Mouse (Mus musculus) midbrain, embryonic 16.5 days (tissue): ENCODE results near the gene Wipf1. TPM values are rescaled to one million over a fixed set of nuclear protein-coding genes. Genes with fewer than 3 reads are reported as not detected.

Source experiments
- ATAC-seq: fragments of 200-750 bp; cut with Nextera tagmentation; 2 replicates; pipeline ENCODE4 v1.8.0; 2017; ENCODE audit warnings: moderate TSS enrichment
- H3K27ac ChIP-seq: fragments of 300-500 bp; sonication (generic); 2 replicates; pipeline ENCODE4 v1.5.1; 2014; ENCODE audit warnings: mild to moderate bottlenecking, low read length, mixed read lengths
- H3K27me3 ChIP-seq: fragments of 300-500 bp; sonication (generic); 2 replicates; pipeline ENCODE4 v1.6.1; 2014; ENCODE audit warnings: low read depth, low read length, mixed read lengths; ENCODE audit not compliant: control insufficient read depth, insufficient read depth
- H3K36me3 ChIP-seq: fragments of 300-500 bp; sonication (generic); 2 replicates; pipeline ENCODE4 v1.6.1; 2014; ENCODE audit warnings: mild to moderate bottlenecking, low read length, moderate library complexity, mixed read lengths; ENCODE audit not compliant: control insufficient read depth, insufficient read depth
- H3K4me1 ChIP-seq: fragments of 300-500 bp; sonication (generic); 2 replicates; pipeline ENCODE4 v1.6.1; 2014; ENCODE audit warnings: mild to moderate bottlenecking, low read length, mixed read lengths; ENCODE audit not compliant: control insufficient read depth, insufficient read depth
- H3K4me2 ChIP-seq: fragments of 300-500 bp; sonication (generic); 2 replicates; pipeline ENCODE4 v1.6.1; 2014; ENCODE audit warnings: mild to moderate bottlenecking, low read length, mixed read lengths
- H3K4me3 ChIP-seq: fragments of 300-500 bp; sonication (generic); 2 replicates; pipeline ENCODE4 v1.5.1; 2014; ENCODE audit warnings: low read depth, mild to moderate bottlenecking, low read length, moderate library complexity, mixed read lengths
- H3K9ac ChIP-seq: fragments of 300-500 bp; sonication (generic); 2 replicates; pipeline ENCODE4 v1.6.1; 2014; ENCODE audit warnings: low read depth, low read length, mixed read lengths
- H3K9me3 ChIP-seq: fragments of 300-500 bp; sonication (generic); replicated peaks from 2 replicates; pipeline ENCODE4 v1.6.1; 2014; ENCODE audit warnings: mild to moderate bottlenecking, low read length, mixed read lengths; ENCODE audit not compliant: control insufficient read depth, poor library complexity, severe bottlenecking
- WGBS: fragments of 180-500 bp; shearing (Covaris S2); extraction: QIAGEN DNeasy Blood & Tissue Kit; methylation state at CpG from one replicate; pipeline ENCODE4 v1.1.7; 2014; 5-methylcytosine and 5-hydroxymethylcytosine counted together
- polyA plus RNA-seq: library from polyadenylated mRNA; unstranded; fragments of >200 nt; fragmentation: Nextera tagmentation; extraction: Ambion mirVana; gene quantifications from 2 replicates; pipeline ENCODE4 v1.2.1, GENCODE M21; 2015

Wipf1 gene
- polyA plus RNA-seq, 1 experiment from 2014 or later = 2.1 TPM

DNA sequence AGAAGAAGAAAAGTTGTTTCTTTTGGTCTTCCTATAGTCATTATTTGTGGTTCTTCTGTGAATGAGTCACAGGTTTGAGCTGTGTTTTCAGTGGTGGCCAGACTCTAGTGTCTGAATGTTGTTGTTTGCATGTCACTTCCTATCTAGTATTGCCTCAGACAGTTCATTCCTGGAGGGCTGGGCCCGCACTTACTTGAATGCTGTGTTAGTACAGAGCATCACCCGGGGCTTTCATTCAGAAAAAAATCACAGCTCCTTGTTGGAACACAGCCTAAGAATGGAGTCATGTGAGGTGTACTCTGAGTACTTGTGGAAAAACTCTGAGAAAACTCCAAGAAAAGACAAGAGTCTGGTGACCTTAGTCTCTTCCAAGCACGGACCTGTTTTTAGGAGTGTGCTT, 23.4 kb upstream of the Wipf1 start:
- Histone ChIP-seq H3K27ac (no peak overlapping the region), H3K4me2 (no peak overlapping the region), H3K9me3 (no peaks in the 10 kb centered on the region), H3K4me1 (no peaks in the 10 kb centered on the region), H3K9ac (no peak overlapping the region), H3K36me3 (no peaks in the 10 kb centered on the region), H3K27me3 (no peaks in the 10 kb centered on the region), H3K4me3 (no peak overlapping the region)
- ATAC-seq = no peak
- WGBS = 90% methylated on average over 3 of the region's 3 CpGs

DNA sequence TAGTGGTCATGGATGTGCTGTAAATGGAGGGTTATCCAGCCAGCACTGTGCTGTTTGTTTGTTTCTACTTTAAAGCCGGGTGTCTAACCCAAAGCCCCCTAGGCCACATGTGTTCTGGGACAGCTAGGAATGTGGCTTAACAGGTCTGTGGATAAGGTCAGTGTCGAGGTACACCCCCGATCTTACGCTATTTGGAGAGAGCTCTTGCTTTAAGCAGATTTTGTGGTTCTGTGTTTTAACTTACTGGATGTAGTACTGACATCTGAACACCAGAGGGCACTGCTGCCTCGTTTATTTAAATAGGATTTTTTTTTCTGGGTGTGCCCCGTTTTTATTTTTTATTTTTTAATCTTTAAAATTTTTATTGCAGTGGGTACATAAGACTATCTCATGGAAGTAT, 21.2 kb upstream of the Wipf1 start:
- Histone ChIP-seq H3K4me2 (peak overlapping the region; percentile 38), H3K27ac (no peak overlapping the region), H3K4me1 (no peaks in the 10 kb centered on the region), H3K9me3 (no peaks in the 10 kb centered on the region), H3K27me3 (no peaks in the 10 kb centered on the region), H3K9ac (no peak overlapping the region), H3K4me3 (no peak overlapping the region), H3K36me3 (no peaks in the 10 kb centered on the region)
- ATAC-seq = 0 out of 2 replicates have a peak, but pooled peaks have one; percentile 70
- 20% methylated on average over 6 of the region's 6 CpGs for WGBS

DNA sequence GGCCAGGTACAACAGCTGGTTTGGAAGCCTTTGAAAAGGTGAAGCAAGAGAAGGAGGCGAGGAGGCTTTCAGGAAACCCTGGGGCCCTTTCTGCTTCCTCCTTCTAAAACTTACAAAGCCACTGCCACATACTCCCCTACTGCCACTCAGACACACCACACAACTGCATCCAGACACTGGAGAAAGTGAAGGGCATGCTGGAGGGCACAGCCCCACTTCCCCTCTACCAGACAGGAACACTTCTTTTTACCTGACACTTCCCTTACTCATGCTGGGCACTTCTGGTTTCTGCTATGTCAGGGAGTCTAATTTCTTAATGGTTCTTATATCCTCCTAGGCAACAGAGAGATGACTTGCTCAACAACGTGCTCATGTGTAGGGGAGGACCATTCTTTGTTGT, 19.0 kb upstream of the Wipf1 start:
- no peaks in the 10 kb centered on the region for H3K27me3 ChIP-seq
- H3K9me3 ChIP-seq = no peaks in the 10 kb centered on the region
- no peak overlapping the region for H3K9ac ChIP-seq
- no peak overlapping the region for H3K4me2 ChIP-seq
- 72% methylated on average over 2 of the region's 2 CpGs for WGBS
- H3K36me3 ChIP-seq = no peaks in the 10 kb centered on the region
- H3K27ac ChIP-seq = no peak overlapping the region
- H3K4me1 ChIP-seq = no peaks in the 10 kb centered on the region
- H3K4me3 ChIP-seq = no peak overlapping the region
- no peak for ATAC-seq

DNA sequence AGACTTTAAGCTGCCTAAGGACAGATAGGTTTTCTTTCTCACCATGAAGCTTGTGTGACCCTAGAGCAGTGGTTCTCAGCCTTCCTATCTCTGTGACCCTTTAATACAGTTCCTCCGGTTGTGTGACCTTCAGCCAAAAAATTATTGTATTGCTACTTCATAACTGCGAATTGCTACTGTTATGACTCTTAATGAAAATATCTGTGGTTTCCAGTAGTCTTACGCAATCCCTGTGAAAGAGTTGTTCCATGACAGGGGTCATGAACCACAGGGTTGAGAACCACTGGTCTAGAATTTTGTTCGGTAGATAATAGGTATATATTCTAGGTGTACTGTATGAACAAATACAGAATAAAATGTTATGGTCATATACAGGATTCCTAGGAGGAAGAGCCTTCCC, 17.7 kb upstream of the Wipf1 start:
- Histone ChIP-seq H3K4me1 (no peaks in the 10 kb centered on the region), H3K27me3 (no peaks in the 10 kb centered on the region), H3K4me3 (no peak overlapping the region), H3K9ac (no peak overlapping the region), H3K36me3 (no peaks in the 10 kb centered on the region), H3K27ac (no peak overlapping the region), H3K4me2 (no peak overlapping the region), H3K9me3 (no peaks in the 10 kb centered on the region)
- WGBS = 95% methylated on average over 4 of the region's 4 CpGs
- ATAC-seq = no peak

DNA sequence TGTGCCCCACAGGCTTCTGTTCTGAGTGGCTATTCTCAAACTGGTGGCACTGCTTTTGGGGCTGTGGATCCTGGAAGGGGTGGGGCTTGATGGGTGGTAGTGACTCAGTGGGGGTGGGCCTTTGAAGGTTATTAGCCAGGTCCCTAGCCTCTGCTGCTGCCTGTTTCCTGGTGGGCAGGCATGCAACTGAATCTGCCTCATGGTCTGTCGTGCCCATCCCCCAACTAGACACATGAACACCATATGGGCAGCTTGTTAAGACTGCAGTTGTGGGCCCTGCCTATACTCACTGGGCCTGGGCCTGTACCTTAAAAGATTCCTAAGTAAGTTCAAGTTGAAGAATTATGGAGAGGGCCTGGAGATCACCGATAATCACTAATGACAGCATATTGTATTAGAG, 16.0 kb upstream of the Wipf1 start:
- no peak overlapping the region for H3K27ac ChIP-seq
- no peaks in the 10 kb centered on the region for H3K36me3 ChIP-seq
- H3K9ac ChIP-seq = no peak overlapping the region
- no peak overlapping the region for H3K4me2 ChIP-seq
- H3K9me3 ChIP-seq = no peaks in the 10 kb centered on the region
- peaks cover 2% of the 10 kb centered on the region for H3K4me1 ChIP-seq
- ATAC-seq = no peak
- 76% methylated on average over 2 of the region's 2 CpGs for WGBS
- no peaks in the 10 kb centered on the region for H3K27me3 ChIP-seq
- H3K4me3 ChIP-seq = no peak overlapping the region

DNA sequence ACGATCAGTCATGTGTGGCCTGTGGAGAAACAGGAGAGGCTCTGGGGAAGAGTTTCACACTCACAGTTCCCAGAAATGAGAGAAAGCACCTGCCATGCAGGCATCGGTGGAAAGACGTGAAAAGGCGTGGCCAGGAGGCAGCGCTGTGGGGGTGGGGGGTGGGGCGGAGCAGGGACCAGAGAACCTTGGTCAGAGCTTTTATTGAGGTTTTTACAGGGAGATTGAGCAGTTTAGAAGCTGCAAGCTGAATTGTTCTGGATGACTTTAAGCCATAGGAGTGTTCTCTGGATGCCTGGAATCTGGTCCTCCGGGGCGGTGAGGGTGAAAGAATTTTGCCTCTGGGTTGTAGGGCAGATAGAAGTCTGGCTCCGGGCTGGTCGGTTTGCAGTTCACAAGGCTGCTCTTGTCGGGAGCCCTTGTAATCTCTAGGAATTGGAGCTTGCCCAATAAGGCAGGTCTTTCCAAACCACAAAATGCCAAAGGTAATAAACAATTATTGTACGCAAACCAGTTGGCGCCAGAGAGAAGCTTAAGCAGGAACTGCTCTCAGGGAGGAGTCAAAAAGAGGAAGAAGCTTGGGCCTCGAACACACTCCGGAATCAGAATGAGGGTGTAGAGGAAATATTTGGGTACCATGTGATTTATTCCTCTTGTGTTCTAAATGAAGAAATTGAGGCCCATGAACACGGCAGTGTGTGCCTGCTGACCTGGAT, 11.1 kb upstream of the Wipf1 start:
- ATAC-seq = no peak
- WGBS = 38% methylated on average over 16 of the region's 16 CpGs
- H3K9me3 ChIP-seq = no peaks in the 10 kb centered on the region
- no peak overlapping the region for H3K9ac ChIP-seq
- H3K27ac ChIP-seq = no peak overlapping the region
- H3K4me3 ChIP-seq = no peak overlapping the region
- H3K27me3 ChIP-seq = no peaks in the 10 kb centered on the region
- no peaks in the 10 kb centered on the region for H3K36me3 ChIP-seq
- H3K4me1 ChIP-seq = peaks cover 6% of the 10 kb centered on the region
- peak overlapping the region; percentile 26 for H3K4me2 ChIP-seq

DNA sequence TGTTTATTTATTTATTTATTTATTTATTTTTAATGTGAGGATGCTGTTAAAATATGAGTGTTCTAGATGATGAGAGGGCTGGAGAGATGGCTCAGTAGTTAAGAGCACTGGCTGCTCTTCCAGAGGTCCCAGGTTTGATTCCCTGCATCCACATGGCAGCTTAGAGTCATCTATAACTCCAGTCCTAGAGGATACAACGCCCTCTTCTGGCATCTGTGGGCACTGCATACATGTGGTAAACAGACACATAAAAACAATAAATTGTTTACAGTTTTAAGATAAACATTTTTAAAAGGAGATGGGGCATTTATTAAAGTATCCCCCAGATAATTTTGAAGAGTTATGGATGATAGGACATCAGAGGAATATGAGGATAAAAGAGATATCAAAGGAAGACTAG, 10.2 kb upstream of the Wipf1 start:
- Histone ChIP-seq H3K4me3 (no peak overlapping the region), H3K27ac (no peak overlapping the region), H3K4me1 (peaks cover 6% of the 10 kb centered on the region), H3K9ac (no peak overlapping the region), H3K27me3 (no peaks in the 10 kb centered on the region), H3K4me2 (no peak overlapping the region), H3K36me3 (no peaks in the 10 kb centered on the region), H3K9me3 (no peaks in the 10 kb centered on the region)
- no peak for ATAC-seq
- 32% methylated on average over 1 of the region's 1 CpGs for WGBS

DNA sequence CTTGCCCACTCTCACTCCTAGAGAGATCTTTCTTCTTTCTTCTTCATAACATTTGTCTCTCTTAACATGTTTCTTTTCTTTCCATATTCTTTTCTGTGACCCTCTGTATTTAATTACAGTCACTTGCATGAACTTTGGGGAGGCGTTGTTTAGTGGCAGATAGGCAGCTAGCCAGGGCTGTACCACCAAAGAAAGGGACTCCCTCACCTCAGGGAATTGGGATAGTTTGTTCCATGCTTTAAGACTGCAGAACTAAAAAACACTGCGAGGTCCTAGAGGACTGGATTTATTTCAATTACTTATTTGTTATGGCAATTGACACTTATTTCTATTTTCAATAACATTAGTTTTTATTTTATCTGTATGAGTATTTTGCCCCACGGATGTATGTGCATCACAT, 9.6 kb upstream of the Wipf1 start:
- no peak for ATAC-seq
- no peaks in the 10 kb centered on the region for H3K9me3 ChIP-seq
- WGBS = 89% methylated on average over 3 of the region's 3 CpGs

DNA sequence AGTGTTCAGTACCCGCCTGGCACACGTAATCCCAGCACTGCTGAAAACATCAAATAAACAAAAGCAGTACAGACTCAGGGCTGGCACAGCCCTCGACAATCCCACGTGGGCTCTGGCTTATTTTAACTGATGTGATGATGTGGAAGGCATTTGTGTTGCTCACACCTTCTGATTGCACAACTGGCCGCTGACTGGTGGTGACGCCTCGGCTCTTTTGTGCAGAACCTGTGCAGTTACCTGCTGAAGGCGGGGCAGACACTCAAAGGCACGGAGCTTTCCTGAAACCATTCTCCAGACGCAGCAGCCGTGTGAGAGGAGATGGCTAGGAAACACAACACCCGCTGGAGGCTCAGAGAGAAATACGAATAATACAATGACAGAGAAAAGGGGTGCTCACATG, 9.1 kb upstream of the Wipf1 start:
- H3K9ac ChIP-seq = no peak overlapping the region
- WGBS = 85% methylated on average over 13 of the region's 13 CpGs
- no peaks in the 10 kb centered on the region for H3K36me3 ChIP-seq
- no peaks in the 10 kb centered on the region for H3K27me3 ChIP-seq
- H3K4me3 ChIP-seq = no peak overlapping the region
- H3K9me3 ChIP-seq = no peaks in the 10 kb centered on the region
- no peak overlapping the region for H3K4me2 ChIP-seq
- H3K4me1 ChIP-seq = peaks cover 6% of the 10 kb centered on the region
- H3K27ac ChIP-seq = no peak overlapping the region
- no peak for ATAC-seq

More for the DNA sequence above, 9.6 kb upstream of the Wipf1 start:
- Histone ChIP-seq H3K27ac (no peak overlapping the region), H3K4me3 (no peak overlapping the region), H3K4me1 (peaks cover 6% of the 10 kb centered on the region), H3K27me3 (no peaks in the 10 kb centered on the region), H3K9ac (no peak overlapping the region), H3K4me2 (no peak overlapping the region), H3K36me3 (no peaks in the 10 kb centered on the region)
